Mouse (Mus musculus) liver, embryonic 14.5 days (tissue): ENCODE data around the gene Wdr76.
"Not testable (repeated sequence)": the region's sequence is repeated elsewhere in the genome, so short reads cannot be mapped to it uniquely, and the experiment has no call there.

Experiments
- CTCF ChIP-seq: IDR thresholded peaks from 2 replicates; pipeline ENCODE4 v1.5.1; 2016; ENCODE audit warnings: antibody characterized with exemption, low read depth, control low read depth
- EP300 ChIP-seq: IDR thresholded peaks from 2 replicates; pipeline ENCODE4 v1.6.1; 2016; ENCODE audit warnings: antibody characterized with exemption, low read depth

- TF ChIP-seq CTCF, EP300: not testable (repeated sequence)
These were observed 12.2 kb downstream of the Wdr76 start for GRCm38 (mm10) chr2:121518711-121519110.
